In the genomic region with DNA sequence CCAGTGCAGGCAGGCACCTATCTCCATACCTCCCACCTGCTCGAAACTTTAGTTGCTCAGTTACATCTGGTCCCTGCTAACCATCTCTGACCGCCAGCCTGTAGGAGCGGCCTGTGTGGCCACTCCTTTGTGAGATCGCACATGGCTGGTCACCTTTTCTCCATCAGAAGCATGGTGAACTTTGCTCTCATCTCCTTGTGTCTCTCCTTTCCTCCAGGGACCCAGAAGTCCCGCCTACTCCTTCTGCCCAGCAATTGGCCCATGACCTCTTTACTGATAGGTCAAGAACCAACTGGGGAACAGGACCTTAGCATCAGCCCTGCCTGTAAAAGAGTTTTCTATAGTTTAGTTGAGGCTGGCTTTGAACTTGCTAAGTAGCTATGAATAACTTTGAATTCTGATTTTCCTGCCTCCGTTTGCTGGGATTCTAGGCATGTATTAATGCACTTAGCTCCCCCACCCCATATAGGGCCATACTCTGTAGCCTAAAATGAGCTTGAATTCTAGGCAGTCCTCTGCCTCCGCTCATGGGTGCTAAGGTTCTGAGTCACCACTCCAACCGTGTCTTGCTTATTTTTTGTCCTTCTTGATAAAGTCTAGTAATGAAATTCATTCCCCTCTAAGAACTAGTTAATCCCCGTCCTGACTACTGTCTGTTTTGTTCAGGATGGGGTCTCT, we compare ENCODE assay signal across 16 mouse cellular contexts. TPM values are rescaled to one million over a fixed set of nuclear protein-coding genes. Genes with fewer than 3 reads are reported as not detected.
DNase-seq lines count a peak whose midpoint lies in the region; ATAC-seq lines count a peak whose summit lies in the region.
"Had no signal": no experiment of that assay in that cellular context is flagged by ENCODE, and none has a peak within 500 bp of the region (broad histone marks: within the 10 kb centered on the region; RNA-seq: fewer than 3 reads in every experiment).

No protein-coding gene starts in this region.

- no peak overlapping the region for H3K4me3 ChIP-seq in liver, embryonic 12.5 days
- no peak overlapping the region for H3K4me3 ChIP-seq in liver, embryonic 11.5 days (ENCODE audit: low read depth, low read length)
- no peak overlapping the region for H3K4me3 ChIP-seq in forebrain, embryonic 11.5 days (ENCODE audit: low read depth, low read length)
- H3K4me3 ChIP-seq: heart, embryonic 12.5 days; kidney, embryonic 15.5 days; limb, embryonic 12.5 days; myocyte had no signal

- intact Hi-C loops in left cerebral cortex, postnatal 25 days (cut with DNase I) = no loop called here

- DNase-seq in liver, embryonic 11.5 days (ENCODE audit: low spot score) = no peak
- DNase-seq in urinary bladder, postnatal 4 days (ENCODE audit: low spot score in 2 of 2) = peak; percentile 9 to 34
- DNase-seq in urinary bladder, adult 18-20 months (ENCODE audit: low spot score in 2 of 2) = no peak
- peak; percentile 55 for DNase-seq in adipocyte (ENCODE audit: low spot score)
- DNase-seq in forebrain, embryonic 11.5 days (ENCODE audit: low spot score) = no peak
- no peak for DNase-seq in left cerebral cortex, postnatal 25 days (ENCODE audit: low spot score in 2 of 2)
- DNase-seq: adrenal gland, adult 2 months; cerebellum, postnatal 10 days; layer of hippocampus, adult 9-11 months; lung, adult 18-20 months had no signal

- H3K4me2 ChIP-seq in liver, embryonic 12.5 days = no peak overlapping the region
- no peak overlapping the region for H3K4me2 ChIP-seq in liver, embryonic 11.5 days
- H3K4me2 ChIP-seq in forebrain, embryonic 11.5 days (ENCODE audit: low read depth, low read length, severe bottlenecking) = no peak overlapping the region
- H3K4me2 ChIP-seq: heart, embryonic 12.5 days; hindbrain, embryonic 14.5 days; kidney, embryonic 15.5 days; limb, embryonic 12.5 days had no signal

- ATAC-seq in liver, embryonic 12.5 days = 0 out of 2 replicates have a peak, but pooled peaks have one; percentile 16
- no peak for ATAC-seq in liver, embryonic 11.5 days (replicated peaks; ENCODE audit: low FRiP score)
- ATAC-seq in forebrain, embryonic 11.5 days (replicated peaks; ENCODE audit: low FRiP score) = no peak

- 68% methylated on average over 9 of the region's 9 CpGs for WGBS in liver, embryonic 12.5 days (ENCODE audit: insufficient replicate concordance)
- 78% methylated on average over 9 of the region's 9 CpGs for WGBS in liver, embryonic 11.5 days
- WGBS in forebrain, embryonic 11.5 days = 84% methylated on average over 9 of the region's 9 CpGs

- H3K27ac ChIP-seq in liver, embryonic 12.5 days = no peak overlapping the region
- no peak overlapping the region for H3K27ac ChIP-seq in liver, embryonic 11.5 days (ENCODE audit: low read depth, low read length)
- H3K27ac ChIP-seq in forebrain, embryonic 11.5 days (ENCODE audit: low read depth, low read length) = no peak overlapping the region
- H3K27ac ChIP-seq: hindbrain, embryonic 14.5 days; kidney, embryonic 15.5 days; limb, embryonic 12.5 days had no signal

- no peaks in the 10 kb centered on the region for H3K36me3 ChIP-seq in liver, embryonic 12.5 days
- peaks cover 3% of the 10 kb centered on the region; the same call in 1 of the 2 replicates for H3K36me3 ChIP-seq in liver, embryonic 11.5 days (ENCODE audit: control insufficient read depth, insufficient read depth, low read length)
- H3K36me3 ChIP-seq in forebrain, embryonic 11.5 days (ENCODE audit: control insufficient read depth, insufficient read depth, low read length) = no peaks in the 10 kb centered on the region

- H3K9ac ChIP-seq in liver, embryonic 12.5 days = no peak overlapping the region
- no peak overlapping the region for H3K9ac ChIP-seq in liver, embryonic 11.5 days (ENCODE audit: low read depth, low read length)
- H3K9ac ChIP-seq in forebrain, embryonic 11.5 days (ENCODE audit: low read length) = no peak overlapping the region
- H3K9ac ChIP-seq: heart, embryonic 12.5 days; hindbrain, embryonic 14.5 days; kidney, embryonic 15.5 days; limb, embryonic 12.5 days had no signal

- H3K27me3 ChIP-seq in liver, embryonic 12.5 days (replicated peaks) = no peaks in the 10 kb centered on the region
- no peaks in the 10 kb centered on the region for H3K27me3 ChIP-seq in liver, embryonic 11.5 days (replicated peaks; ENCODE audit: control insufficient read depth, insufficient read depth, low read length)
- H3K27me3 ChIP-seq in forebrain, embryonic 11.5 days (ENCODE audit: control insufficient read depth, insufficient read depth, low read length) = no peaks in the 10 kb centered on the region
- H3K27me3 ChIP-seq: heart, embryonic 12.5 days; kidney, embryonic 15.5 days; limb, embryonic 12.5 days had no signal

- H3K4me1 ChIP-seq in liver, embryonic 12.5 days = peaks cover 23% of the 10 kb centered on the region
- H3K4me1 ChIP-seq in liver, embryonic 11.5 days (replicated peaks; ENCODE audit: control insufficient read depth, insufficient read depth, low read length) = peaks cover 6% of the 10 kb centered on the region
- 0 out of 2 replicates have a peak, but pooled peaks cover 5% of the 10 kb centered on the region for H3K4me1 ChIP-seq in forebrain, embryonic 11.5 days (replicated peaks; ENCODE audit: control insufficient read depth, insufficient read depth, low read length)

- H3K9me3 ChIP-seq in liver, embryonic 12.5 days (replicated peaks) = no peaks in the 10 kb centered on the region
- H3K9me3 ChIP-seq in liver, embryonic 11.5 days (ENCODE audit: control insufficient read depth, low read length) = no peaks in the 10 kb centered on the region
- H3K9me3 ChIP-seq in forebrain, embryonic 11.5 days (ENCODE audit: control insufficient read depth, low read length) = no peaks in the 10 kb centered on the region
- H3K9me3 ChIP-seq: heart, embryonic 12.5 days; kidney, embryonic 15.5 days; limb, embryonic 12.5 days had no signal

RNA-seq across cellular contexts. Expression of gene Trex1, which starts 9.4 kb away (rescaled TPM):
- polyA plus RNA-seq in liver, embryonic 12.5 days (2016; fragmentation: Nextera tagmentation; extraction: Ambion mirVana) = 8.8 and 9.1 TPM in 2 replicates
- polyA plus RNA-seq in liver, embryonic 11.5 days (2014; fragmentation: Nextera tagmentation; extraction: Ambion mirVana) = 8.9 and 9.7 TPM in 2 replicates
- 5.9 and 8.2 TPM in 2 replicates for polyA plus RNA-seq in forebrain, embryonic 11.5 days (2014; fragmentation: Nextera tagmentation; extraction: Ambion mirVana)
- 10 to 100 TPM; 12.7 to 13.0 TPM for total RNA-seq in left cerebral cortex, postnatal 25 days (2021)

RNA-seq across cellular contexts. Expression of gene Shisa5, which starts 11.8 kb away (rescaled TPM):
- polyA plus RNA-seq in liver, embryonic 12.5 days (2016; fragmentation: Nextera tagmentation; extraction: Ambion mirVana) = 19.0 and 21.5 TPM in 2 replicates
- polyA plus RNA-seq in liver, embryonic 11.5 days (2014; fragmentation: Nextera tagmentation; extraction: Ambion mirVana) = 33.7 and 34.3 TPM in 2 replicates
- 30.4 and 33.9 TPM in 2 replicates for polyA plus RNA-seq in forebrain, embryonic 11.5 days (2014; fragmentation: Nextera tagmentation; extraction: Ambion mirVana)
- 10 to 100 TPM; 66.3 to 77.4 TPM for total RNA-seq in left cerebral cortex, postnatal 25 days (2021)

RNA-seq across cellular contexts. Expression of gene Atrip, which starts 23.8 kb away (rescaled TPM):
- 18.6 and 19.4 TPM in 2 replicates for polyA plus RNA-seq in liver, embryonic 12.5 days (2016; fragmentation: Nextera tagmentation; extraction: Ambion mirVana)
- polyA plus RNA-seq in liver, embryonic 11.5 days (2014; fragmentation: Nextera tagmentation; extraction: Ambion mirVana) = 24.3 and 28.9 TPM in 2 replicates
- polyA plus RNA-seq in forebrain, embryonic 11.5 days (2014; fragmentation: Nextera tagmentation; extraction: Ambion mirVana) = 28.1 and 32.1 TPM in 2 replicates
- total RNA-seq in left cerebral cortex, postnatal 25 days (2021) = 10 to 100 TPM; 25.8 to 28.5 TPM

RNA-seq across cellular contexts. Expression of gene Ccdc51, which starts 32.2 kb away (rescaled TPM):
- polyA plus RNA-seq in liver, embryonic 12.5 days (2016; fragmentation: Nextera tagmentation; extraction: Ambion mirVana) = 14.5 and 15.3 TPM in 2 replicates
- 21.9 TPM in 2 replicates for polyA plus RNA-seq in liver, embryonic 11.5 days (2014; fragmentation: Nextera tagmentation; extraction: Ambion mirVana)
- 13.2 and 17.4 TPM in 2 replicates for polyA plus RNA-seq in forebrain, embryonic 11.5 days (2014; fragmentation: Nextera tagmentation; extraction: Ambion mirVana)
- total RNA-seq in left cerebral cortex, postnatal 25 days (2021) = 1 to 10 TPM; 7.2 to 8.0 TPM

RNA-seq across cellular contexts. Expression of gene Tma7, which starts 32.3 kb away (rescaled TPM):
- 522 and 538 TPM in 2 replicates for polyA plus RNA-seq in liver, embryonic 12.5 days (2016; fragmentation: Nextera tagmentation; extraction: Ambion mirVana)
- polyA plus RNA-seq in liver, embryonic 11.5 days (2014; fragmentation: Nextera tagmentation; extraction: Ambion mirVana) = 716 and 742 TPM in 2 replicates
- 671 and 746 TPM in 2 replicates for polyA plus RNA-seq in forebrain, embryonic 11.5 days (2014; fragmentation: Nextera tagmentation; extraction: Ambion mirVana)
- 100 to 1,000 TPM; 365 to 371 TPM for total RNA-seq in left cerebral cortex, postnatal 25 days (2021)

Comparison
In these comparisons a context has a peak if more than half of its experiments do, and no peak if none do; other contexts are left out.
1. DNase-seq: peak in urinary bladder, postnatal 4 days (2 of 2) and adipocyte (single experiment); none in liver, embryonic 11.5 days (single experiment), urinary bladder, adult 18-20 months (0 of 2), forebrain, embryonic 11.5 days (single experiment) and left cerebral cortex, postnatal 25 days (0 of 2).